Mouse (Mus musculus) c-Kit-positive CD71-positive TER-119-negative erythroid progenitor cells, embryonic 14.5 days (primary cell): ENCODE data around the gene Timp3.

Experiments
- DNase-seq: peaks from one replicate; pipeline ENCODE4 v3.0.0-alpha.2; 2013; ENCODE audit warnings: low read depth

The Timp3 gene

DNA sequence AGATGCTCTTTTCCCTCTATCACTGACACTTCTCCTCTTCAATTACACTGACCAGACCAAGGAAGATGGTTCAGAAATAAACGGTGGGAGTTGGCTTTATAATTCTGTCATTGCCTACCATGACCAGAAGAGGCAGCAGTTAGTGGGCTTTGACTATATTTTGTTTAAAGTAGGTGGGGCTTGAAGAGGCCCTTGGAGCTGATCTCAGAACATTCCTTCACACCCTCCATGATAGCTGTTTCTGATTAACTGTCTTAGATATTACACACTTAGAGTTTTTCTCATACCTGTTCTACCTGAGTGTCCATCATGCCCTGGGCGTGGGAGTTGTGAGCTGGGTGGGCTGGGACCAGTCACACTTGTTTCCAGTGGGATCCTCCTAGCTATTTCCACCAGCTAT lies 28.5 kb downstream of the Timp3 start:
- DNase-seq, result no peak

DNA sequence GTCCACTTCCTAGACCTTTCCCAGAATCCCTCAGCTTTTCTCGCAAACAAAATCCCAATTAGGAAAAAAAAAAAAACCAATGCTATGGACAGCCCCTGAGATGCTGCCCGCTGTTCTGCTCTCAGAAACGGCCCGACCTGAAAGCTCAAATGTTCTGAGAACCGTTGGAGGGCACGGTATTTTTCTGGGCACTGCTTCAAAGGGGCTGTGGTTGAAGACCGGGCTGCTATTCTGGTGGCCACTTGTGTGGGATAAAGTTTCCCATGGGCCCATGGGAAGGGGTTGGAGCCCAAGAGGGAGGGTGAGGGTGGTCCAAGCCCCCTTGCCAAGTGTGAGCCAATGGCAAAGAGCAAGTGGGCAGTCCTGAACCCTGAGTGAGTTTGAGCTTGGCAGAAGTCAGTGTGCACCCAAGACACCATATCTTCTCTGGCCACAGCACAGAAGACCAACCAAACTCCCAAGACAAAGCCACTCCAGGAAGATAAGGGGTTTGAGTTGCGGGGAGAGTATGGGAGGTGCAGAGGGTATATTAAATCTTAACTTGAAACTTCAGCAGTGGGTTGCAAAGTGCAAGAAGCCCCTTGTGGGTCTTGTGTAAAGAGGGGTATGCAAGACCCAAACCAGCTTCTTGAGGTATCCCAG lies 29.2 kb downstream of the Timp3 start:
- DNase-seq, result no peak

DNA sequence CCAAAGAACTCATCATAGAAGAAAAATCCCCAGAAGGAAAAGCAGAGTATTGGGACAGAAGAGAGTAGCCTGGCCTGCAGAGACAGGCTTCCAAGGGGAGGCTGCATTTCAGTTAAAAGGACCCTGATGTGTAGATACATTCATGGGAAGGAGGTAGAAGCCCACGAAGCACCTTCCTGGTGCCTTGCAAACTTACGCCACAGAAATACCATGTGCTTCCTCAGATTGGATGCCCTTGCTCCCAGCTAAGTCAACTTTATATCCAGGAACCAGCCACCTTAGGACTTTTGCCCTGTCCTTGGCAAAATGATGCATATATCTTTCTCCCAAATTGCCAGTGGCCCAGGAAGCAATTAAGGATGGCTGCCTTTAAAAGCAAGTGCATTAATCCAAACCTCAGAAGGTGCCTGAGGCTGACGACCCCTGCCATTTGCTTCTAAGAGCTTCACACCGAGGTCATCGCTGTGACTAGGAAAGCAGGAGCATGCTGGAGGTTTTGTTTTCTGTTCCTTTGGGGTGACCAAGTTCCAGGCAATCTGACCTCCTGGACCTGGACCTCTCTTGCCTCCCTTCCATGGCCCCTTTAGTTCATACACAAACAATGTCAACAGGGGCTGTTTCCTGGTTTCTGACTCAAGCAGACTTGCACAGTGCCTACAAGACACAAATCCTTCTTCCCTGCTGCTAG lies 31.0 kb downstream of the Timp3 start:
- no peak for DNase-seq

DNA sequence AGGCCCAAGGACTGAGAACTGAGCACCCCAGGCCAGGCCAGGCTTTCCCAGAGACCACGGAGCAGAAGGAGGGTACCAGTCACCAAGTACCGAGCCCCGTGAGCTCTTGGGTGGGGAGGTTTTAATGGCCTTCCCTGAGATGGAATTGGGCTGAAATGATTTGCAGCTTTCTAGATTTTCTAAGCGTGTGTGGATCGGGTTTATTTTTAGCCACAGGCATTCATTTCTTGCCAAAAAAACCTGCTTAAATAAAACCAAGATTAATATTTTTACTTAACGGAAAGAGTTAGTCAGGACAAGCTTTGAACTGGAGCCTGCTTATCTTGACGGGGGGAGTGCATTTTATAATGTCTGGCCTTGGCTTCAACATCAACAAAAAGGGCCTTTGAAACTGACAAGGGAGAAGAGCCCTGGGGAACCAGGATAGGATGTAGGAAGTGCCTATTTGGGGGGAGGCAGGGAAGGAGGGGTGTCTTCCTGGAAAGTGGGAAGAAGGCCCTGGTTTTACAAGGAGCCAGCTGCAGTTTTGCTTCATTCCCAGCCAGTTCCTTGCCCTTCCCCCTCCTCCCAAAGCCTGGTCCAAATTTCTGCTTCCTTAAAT lies 31.6 kb downstream of the Timp3 start:
- no peak for DNase-seq

DNA sequence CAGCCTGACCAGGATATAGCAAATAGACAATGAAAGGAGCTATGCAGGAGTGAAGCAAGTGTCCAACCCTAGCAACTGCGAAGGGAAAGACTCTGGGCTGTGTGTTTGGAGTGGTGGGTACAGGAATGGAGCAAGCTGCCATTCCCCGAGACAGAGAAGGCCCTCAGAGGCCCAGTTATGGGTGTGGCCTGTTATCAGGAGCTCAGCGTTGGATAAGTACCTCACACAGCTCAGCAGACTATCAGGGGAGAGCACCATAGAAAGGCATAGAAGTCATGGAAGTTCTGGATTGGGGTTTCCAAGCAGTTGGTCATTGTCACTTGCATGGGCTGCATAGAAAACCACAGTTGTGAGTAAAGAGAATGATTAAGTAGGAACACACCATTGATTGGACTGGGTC lies 32.8 kb downstream of the Timp3 start:
- no peak for DNase-seq

DNA sequence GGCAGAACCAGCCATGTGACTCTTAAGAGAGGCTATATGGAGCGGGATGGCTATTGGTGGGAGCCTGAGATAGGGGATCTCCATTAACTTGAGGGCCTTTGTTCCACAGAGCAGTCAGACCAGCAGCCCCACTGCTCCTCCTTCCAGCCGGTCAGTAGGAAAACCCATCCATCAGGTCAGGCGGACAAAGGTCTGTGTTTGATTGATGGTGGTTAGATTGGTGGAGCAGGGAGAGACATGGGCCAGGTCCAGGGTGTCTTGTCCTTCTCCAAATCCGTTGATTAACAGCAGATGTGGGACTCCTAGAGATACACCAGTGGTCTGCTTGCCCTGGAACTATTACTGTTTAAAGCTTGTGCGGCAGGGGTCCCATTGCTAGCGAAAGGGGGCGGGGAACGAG lies 34.4 kb downstream of the Timp3 start:
- no peak for DNase-seq

DNA sequence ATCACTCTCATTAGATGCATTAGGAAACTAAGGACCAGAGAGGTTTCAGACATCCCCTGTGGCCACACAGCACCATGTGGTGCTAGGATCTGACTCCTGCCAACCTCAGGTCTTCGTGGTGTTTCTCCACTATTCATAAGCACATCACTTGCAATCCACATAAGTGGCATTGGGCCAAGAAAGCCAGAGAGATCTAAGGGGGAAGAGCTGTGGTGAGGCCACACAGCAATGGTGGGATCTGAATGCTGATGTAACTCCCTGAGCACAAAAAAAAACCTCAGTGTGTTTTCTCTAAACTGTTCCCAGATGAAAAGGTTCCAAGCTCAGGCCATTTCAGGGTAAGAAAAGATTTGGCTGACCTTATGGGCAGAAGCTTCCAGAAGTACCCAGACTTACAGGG lies 36.3 kb downstream of the Timp3 start:
- DNase-seq, result no peak

DNA sequence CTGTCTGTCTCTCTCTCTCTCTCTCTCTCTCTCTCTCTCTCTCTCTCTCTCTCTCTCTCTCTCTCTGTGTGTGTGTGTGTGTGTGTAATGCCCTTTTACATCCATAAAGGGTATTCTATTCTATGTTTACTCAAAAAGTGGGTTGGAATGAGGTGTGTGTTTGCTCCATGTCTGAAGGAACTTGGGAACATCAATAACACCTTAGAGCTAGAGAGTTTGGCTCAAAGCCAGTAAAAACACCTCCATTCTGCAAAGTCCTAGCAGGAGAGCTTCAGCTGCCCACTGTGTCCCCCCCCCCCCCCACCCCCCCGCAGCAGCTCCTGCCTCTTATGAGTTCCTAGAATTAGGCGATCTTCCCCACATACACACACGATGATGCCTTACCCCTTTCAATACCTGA lies 37.1 kb downstream of the Timp3 start:
- no peak for DNase-seq

DNA sequence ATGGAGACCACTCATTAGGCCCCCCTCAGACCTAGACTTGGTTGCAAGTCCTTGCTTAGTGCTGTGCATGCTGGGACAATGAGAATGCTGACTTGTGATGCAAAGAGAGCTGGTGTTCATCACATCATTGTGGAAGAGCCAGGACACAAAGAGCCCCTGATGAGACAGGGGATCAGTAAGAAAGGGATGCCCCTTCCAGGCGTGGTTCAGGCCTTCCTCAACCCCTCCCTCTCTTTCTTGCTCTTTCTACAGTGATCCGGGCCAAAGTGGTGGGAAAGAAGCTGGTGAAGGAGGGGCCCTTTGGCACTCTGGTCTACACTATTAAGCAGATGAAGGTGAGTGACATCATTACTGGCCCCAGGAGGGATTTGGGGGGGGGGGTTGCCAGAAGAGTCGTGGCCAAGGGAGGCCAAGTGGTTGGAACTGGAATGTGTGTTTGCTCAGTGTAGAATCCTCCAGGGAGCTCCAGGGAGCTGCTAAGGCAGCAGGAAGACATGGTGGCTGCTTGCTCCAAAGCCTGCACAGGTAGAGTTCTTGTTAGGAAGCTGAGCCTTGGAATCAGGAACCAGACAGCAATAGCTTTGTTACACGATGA lies 38.0 kb downstream of the Timp3 start:
- DNase-seq, result no peak

DNA sequence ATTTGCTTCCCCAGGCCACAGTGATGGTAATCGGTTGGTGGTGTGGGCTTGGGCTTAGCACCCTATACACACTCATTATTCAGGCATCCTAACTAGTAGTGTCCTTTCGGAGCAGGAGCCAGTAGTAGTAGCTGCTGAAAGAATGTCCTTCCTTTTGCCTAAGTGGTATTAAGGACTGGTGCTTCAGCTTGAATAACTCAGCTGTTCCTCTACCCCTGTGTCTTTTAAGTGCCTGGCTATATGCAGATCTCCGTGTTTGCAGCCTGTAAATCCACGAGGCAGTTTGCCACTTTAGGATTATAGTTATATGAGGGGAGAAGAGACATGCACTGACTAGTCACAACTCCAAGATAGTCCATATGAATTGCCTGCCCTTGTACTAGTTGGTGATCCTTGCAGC lies 38.9 kb downstream of the Timp3 start:
- no peak for DNase-seq

DNA sequence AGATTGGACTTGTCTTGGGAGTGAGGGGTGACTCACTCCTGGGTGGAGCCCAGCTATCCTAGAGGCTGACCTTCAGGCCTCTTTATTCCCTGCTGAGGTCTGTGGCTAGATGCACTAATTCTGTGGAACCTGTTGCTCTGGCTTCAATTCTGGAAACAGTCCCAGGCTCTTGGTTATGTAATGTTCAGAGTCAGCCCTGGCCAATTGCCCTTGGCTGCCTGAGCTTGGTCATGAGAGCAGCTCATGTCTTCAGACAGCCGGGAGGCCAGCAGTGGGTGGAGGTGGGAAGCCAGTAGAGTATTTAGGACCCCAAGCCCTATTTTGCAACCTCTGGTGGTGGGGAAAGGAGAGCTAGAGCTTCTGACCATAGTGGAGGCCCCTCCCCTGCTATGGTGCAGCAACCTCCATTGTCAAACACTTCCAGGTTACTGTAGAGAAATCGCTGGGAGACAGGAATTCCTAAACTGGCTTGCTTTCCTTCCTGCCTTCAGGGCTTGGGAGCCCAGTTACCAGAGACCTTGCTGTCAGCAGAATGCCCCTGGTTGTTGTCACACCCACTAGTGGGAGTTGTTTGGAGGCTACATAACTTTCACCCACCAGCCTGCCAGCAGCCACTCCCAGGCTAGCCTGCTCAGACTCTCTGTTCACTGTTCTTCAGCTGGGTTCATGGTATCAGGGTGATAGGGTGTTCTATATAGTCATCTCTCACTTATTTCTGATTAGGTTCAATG lies 39.6 kb downstream of the Timp3 start:
- DNase-seq, result no peak

DNA sequence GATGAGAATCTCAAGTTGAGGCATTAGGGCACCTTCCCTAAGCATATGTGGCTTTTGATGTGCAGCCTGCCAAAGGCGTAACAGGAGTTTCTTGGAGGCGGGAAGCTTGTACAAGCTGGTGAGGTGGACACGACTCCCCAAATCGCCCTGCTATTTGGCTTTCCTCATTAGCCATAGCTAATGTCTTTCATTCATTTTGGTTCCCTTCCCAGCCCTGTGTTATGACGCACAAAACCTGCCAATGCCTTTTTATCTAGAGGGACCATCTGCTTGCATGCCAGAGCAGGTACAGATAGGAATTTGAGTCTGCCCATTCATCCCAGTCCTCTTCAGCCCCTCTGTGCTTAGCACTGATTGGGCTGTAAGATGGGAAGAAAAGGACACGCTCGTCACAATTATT lies 40.2 kb downstream of the Timp3 start:
- no peak for DNase-seq

DNA sequence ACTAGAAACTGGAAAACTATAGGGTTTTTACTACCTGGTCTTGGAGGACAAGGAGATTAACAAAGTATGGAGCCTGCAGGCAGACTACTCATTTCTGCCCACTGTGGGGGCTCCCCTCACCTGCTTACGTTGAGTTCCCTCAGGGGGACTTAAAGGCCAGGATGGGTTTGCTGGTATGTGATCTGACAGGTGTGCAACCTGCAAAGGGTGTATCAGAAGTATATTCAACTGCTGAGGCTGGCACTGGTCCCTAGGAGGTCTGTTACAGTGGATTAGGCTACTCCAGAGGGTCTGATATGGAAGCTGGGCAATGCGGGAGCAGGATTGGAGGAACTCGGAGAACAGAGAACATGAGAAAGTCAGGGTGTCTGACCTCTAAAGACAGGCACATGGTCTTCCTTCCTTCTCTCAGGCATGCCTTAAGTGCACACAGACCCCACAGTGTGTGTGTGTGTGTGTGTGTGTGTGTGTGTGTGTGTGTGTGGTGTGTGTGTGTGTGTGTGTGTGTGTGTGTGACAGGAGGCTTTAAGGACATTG lies 40.9 kb downstream of the Timp3 start:
- DNase-seq, result no peak

DNA sequence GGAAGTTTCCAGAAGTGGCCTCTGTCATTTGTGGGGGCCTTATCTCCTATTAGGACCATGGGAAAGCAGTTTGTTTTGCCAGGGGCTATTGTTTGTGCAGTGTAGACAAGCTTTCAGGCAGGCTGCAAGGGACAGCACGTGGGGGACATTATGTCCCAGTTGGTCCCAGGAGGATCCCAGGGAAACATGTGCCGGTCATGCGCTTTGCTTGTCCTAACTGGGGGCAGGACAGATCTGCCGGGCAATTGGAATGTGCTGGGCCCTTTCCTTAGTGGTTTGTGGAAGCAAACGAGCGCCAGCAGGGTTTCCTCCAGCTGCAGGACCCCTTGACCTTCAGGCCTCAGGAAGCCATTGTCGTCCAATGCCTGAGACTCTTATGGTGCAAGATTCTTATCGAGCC lies 41.4 kb downstream of the Timp3 start:
- DNase-seq, result no peak

DNA sequence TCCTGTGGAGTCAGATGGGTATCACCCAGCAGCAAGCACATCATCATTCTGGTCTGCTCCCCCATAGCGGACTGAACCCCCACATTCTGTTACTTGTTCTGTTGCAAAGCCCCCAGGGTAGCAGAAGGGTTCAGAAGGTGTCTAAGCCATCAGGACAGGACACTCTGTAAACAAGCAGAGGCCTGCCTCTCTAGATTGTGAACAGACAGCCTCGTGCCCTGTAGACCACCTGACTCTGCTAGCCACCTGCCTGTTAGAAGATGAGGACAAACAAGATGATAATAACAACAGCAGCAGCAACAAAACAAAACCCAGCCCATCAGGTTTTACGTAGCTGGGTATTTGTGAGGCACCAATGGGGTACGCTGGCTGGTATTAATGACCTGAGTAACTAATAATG lies 42.0 kb downstream of the Timp3 start:
- no peak for DNase-seq

DNA sequence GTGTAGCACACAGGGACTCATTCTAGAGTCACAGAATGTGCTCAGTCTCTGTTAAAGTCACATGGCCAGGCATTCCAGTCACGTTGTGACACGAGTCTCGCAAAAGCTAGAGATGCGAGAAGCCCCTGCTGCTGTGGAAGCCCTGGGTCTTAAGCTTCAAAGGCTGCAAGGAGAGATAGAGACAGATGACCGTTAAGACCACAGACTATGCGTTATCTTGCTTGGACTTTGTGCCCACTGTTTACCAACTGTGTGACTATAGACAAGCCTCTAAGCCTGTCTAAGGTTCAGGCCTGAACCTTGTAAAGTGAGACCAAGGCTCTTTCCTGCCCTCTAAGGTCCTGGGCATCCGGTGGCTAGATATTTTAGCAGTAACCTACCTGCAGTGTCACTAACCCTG lies 42.5 kb downstream of the Timp3 start:
- no peak for DNase-seq

DNA sequence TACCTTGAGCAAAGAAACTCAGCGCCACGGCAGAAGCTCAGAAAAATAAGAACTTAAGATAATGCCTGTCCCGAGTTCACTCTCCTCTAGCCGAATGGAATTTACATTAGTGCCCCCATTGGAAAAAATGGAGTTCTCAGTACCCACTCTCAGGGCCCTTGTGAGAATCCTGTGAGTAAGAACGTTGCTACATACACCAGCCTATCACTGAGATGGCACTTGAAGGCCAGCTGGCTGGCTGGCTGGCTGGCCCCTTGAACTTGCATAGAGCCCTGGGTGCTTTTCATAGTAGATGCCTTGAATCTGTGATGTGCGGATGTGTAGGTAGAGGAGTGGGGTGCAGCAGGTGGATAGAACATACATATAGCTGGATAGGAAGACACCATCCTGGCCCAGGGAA lies 43.2 kb downstream of the Timp3 start:
- no peak for DNase-seq

DNA sequence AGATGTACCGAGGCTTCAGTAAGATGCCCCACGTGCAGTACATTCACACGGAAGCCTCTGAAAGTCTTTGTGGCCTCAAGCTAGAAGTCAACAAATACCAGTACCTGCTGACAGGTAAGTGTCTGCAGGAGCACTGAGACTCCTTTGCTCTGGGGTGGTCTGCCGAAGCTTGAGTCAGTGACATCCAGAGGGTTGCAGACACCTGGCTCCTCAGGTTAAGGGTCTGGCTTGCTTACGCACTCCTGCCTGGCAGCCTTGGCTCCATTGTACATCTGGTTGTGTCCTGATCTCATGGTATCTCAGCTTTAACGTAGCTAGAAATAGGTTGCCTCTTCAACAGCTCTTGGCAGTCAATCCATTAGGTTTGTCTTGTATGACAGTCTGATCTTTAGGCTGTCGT lies 43.8 kb downstream of the Timp3 start:
- DNase-seq, result no peak

DNA sequence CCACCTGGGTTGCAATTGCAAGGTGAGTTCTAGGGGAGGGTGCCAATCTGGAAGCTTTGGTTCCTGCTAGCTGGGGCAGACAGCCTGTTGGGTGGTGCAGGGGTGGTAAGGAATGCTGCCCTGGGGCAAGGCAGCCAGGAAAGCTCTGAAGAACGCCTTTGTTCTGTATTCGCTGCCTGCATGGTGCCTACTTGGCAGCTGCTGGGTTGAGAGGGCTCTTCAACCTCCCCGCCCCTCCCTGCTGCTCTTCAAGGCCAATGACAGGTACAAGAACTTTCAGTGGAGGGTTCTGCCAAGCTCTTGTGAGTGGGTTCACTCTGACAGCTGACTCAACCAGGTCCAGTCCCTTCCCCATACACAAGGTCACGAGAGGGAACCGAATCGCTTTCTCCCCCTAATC lies 44.5 kb downstream of the Timp3 start:
- DNase-seq, result no peak

DNA sequence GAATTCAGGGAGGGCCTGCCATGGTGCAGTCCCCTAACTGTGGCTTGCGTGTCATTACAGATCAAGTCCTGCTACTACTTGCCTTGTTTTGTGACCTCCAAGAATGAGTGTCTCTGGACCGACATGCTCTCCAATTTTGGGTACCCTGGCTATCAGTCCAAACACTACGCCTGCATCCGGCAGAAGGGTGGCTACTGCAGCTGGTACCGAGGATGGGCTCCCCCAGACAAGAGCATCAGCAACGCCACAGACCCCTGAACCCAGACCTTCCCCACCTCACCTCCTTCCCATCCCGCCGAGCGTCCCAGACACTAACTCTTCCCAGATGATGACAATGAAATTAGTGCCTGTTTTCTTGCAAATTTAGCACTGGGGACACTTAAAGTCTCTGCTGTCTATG lies 45.5 kb downstream of the Timp3 start:
- DNase-seq, result no peak

DNA sequence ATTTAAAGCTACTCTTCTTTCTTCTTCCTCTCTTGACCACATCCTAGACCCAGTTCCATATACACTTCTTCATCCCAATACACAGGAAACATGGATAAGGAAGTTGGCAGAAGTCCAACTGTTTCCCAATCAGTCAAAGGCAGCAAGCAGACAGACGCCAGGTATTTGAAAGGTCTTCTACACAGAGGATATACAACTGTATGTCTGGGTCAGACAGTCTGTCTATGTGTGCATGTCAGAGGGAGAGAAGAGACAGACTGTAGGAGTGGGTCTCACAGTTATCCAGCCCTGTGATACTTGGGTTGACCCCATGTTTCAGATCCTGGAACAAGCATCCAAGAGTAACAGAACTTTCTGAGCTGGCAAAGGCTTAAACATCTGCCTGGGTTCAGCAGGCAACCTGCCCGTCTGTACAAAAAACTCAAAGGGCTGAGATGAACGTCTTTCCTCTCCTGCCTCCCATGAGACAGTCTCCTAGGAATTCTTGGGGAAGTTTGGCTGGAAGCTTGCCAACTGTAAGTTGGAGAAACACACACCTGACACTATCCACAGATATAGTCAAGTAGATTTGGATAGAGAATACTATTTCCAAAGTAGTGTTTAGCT lies 46.2 kb downstream of the Timp3 start:
- no peak for DNase-seq

DNA sequence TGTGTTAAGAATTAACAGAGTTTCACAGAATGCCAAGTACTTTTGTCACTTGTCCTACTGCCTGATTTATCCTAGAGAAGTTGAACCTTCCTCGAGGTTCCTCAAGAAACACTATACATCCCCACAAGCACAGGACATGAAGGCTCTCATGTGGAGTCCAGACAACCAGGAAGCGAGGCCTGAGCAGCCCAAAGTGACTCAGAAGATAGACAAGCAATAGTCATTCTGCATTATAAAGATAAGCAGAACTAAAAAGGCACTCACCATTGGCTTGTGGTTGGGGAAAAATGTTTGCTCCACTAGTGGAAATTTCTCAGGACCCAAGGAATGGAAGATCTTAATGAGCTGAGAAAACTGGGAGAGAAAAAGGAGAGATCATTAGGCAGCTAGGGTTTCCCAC lies 51.1 kb downstream of the Timp3 start:
- DNase-seq, result no peak
